In genomic region chr7:96374004-96374663, GRCm38 (mm10) we compare ENCODE assay signal across 18 mouse cellular contexts.
DNase-seq lines count a peak whose midpoint lies in the region; ATAC-seq lines count a peak whose summit lies in the region.
"Had no signal": no experiment of that assay in that cellular context is flagged by ENCODE, and none has a peak within 500 bp of the region (broad histone marks: within the 10 kb centered on the region; RNA-seq: fewer than 3 reads in every experiment).

No protein-coding gene starts in this region.

- H3K9ac ChIP-seq in embryonic facial prominence, embryonic 15.5 days: no peak overlapping the region
- H3K9ac ChIP-seq: liver, embryonic 12.5 days; neural tube, embryonic 15.5 days had no signal

- peak; percentile 49; the same call in 1 of the 2 replicates for ATAC-seq in embryonic facial prominence, embryonic 15.5 days (ENCODE audit: insufficient number of reproducible peaks, low FRiP score, low TSS enrichment, low read depth)
- ATAC-seq: liver, embryonic 12.5 days had no signal

- H3K9me3 ChIP-seq in heart, embryonic 10.5 days: no peaks in the 10 kb centered on the region
- H3K9me3 ChIP-seq in embryonic facial prominence, embryonic 15.5 days (replicated peaks): no peaks in the 10 kb centered on the region
- H3K9me3 ChIP-seq: liver, embryonic 12.5 days; neural tube, embryonic 15.5 days had no signal

- DNase-seq in heart, adult 9 months (ENCODE audit: low spot score in 2 of 2): peak; percentile 10 to 38
- no peak for DNase-seq in heart, embryonic 10.5 days (ENCODE audit: low spot score)
- peak; percentile 12 for DNase-seq in lung, postnatal 36 days
- no peak for DNase-seq in lung, postnatal 25 days (ENCODE audit: low spot score)
- no peak for DNase-seq in ovary, postnatal 14 days (ENCODE audit: low spot score)
- DNase-seq in gastrocnemius, postnatal 25 days: no peak
- DNase-seq: adrenal gland, postnatal 14 days; cerebellum, adult 9-11 months; gastrocnemius, postnatal 14 days; kidney, adult 11 months; kidney, postnatal 4 days; lung, postnatal 10 days; spleen, adult 18-20 months; thymus, postnatal 36 days had no signal

- 62% methylated on average over 6 of the region's 6 CpGs for WGBS in heart, embryonic 10.5 days
- 59% methylated on average over 6 of the region's 6 CpGs for WGBS in embryonic facial prominence, embryonic 15.5 days

- H3K4me2 ChIP-seq in embryonic facial prominence, embryonic 15.5 days (replicated peaks): no peak overlapping the region
- H3K4me2 ChIP-seq: liver, embryonic 12.5 days; midbrain, embryonic 11.5 days; neural tube, embryonic 15.5 days had no signal

- no peaks in the 10 kb centered on the region for H3K36me3 ChIP-seq in heart, embryonic 10.5 days
- no peaks in the 10 kb centered on the region for H3K36me3 ChIP-seq in embryonic facial prominence, embryonic 15.5 days
- H3K36me3 ChIP-seq: liver, embryonic 12.5 days; neural tube, embryonic 15.5 days had no signal

- no peaks in the 10 kb centered on the region for H3K27me3 ChIP-seq in heart, embryonic 10.5 days (ENCODE audit: insufficient read depth, poor library complexity, severe bottlenecking)
- no peaks in the 10 kb centered on the region for H3K27me3 ChIP-seq in embryonic facial prominence, embryonic 15.5 days
- H3K27me3 ChIP-seq: liver, embryonic 12.5 days; neural tube, embryonic 15.5 days had no signal

- H3K4me1 ChIP-seq in heart, embryonic 10.5 days: peaks cover 17% of the 10 kb centered on the region
- peaks cover 32% of the 10 kb centered on the region for H3K4me1 ChIP-seq in embryonic facial prominence, embryonic 15.5 days
- H3K4me1 ChIP-seq: liver, embryonic 12.5 days had no signal

- no peak overlapping the region for H3K27ac ChIP-seq in heart, embryonic 10.5 days
- no peak overlapping the region for H3K27ac ChIP-seq in embryonic facial prominence, embryonic 15.5 days (replicated peaks)
- H3K27ac ChIP-seq: liver, embryonic 12.5 days; neural tube, embryonic 15.5 days had no signal

- no peak overlapping the region for H3K4me3 ChIP-seq in heart, embryonic 10.5 days
- H3K4me3 ChIP-seq in embryonic facial prominence, embryonic 15.5 days (replicated peaks): no peak overlapping the region
- H3K4me3 ChIP-seq: liver, embryonic 12.5 days; neural tube, embryonic 15.5 days had no signal

Comparison
In these comparisons a context has a peak if more than half of its experiments do, and no peak if none do; other contexts are left out.
1. DNase-seq: peak in heart, adult 9 months (2 of 2) and lung, postnatal 36 days (single experiment); none in heart, embryonic 10.5 days (single experiment), lung, postnatal 25 days (single experiment), ovary, postnatal 14 days (single experiment) and gastrocnemius, postnatal 25 days (single experiment).